Mouse (Mus musculus) A20 (cell line): ENCODE data around the gene Atp1a4.
A peak's percentile ranks its signal among the peaks of the same experiment; 100 is the strongest.

Source experiments
- DNase-seq: peaks from one replicate; pipeline ENCODE4 v3.0.0-alpha.2; 2011; ENCODE audit warnings: low read depth, low spot score

The Atp1a4 gene

GRCm38 (mm10) chr1:172219451-172220406 lies 38.5 kb downstream of the Atp1a4 start, which contains the start of gene Casq1:
Gene Casq1, minus strand, starts transcription at chr1:172219868.
- no peak for DNase-seq

GRCm38 (mm10) chr1:172218164-172218910 lies 39.9 kb downstream of the Atp1a4 start:
- DNase-seq, result no peak

- peak; percentile 93 for DNase-seq
Observed at GRCm38 (mm10) chr1:172217148-172217547, 41.1 kb downstream of the Atp1a4 start.

- DNase-seq, result no peak
Observed at GRCm38 (mm10) chr1:172214748-172215147, 43.5 kb downstream of the Atp1a4 start.

GRCm38 (mm10) chr1:172213771-172214170 lies 44.4 kb downstream of the Atp1a4 start:
- DNase-seq, result no peak

- no peak for DNase-seq
Observed at GRCm38 (mm10) chr1:172212776-172213175, 45.4 kb downstream of the Atp1a4 start.

GRCm38 (mm10) chr1:172207111-172207584 lies 51.1 kb downstream of the Atp1a4 start:
- DNase-seq, result peak; percentile 76

GRCm38 (mm10) chr1:172206141-172206917 lies 51.9 kb downstream of the Atp1a4 start, which contains the start of gene Pea15a:
Gene Pea15a, minus strand, starts transcription at chr1:172206804.
- peak; percentile 80 for DNase-seq

GRCm38 (mm10) chr1:172205741-172206087 lies 52.5 kb downstream of the Atp1a4 start:
- no peak for DNase-seq

GRCm38 (mm10) chr1:172204814-172205740 lies 53.1 kb downstream of the Atp1a4 start:
- DNase-seq, result no peak

GRCm38 (mm10) chr1:172204033-172204813 lies 54.0 kb downstream of the Atp1a4 start:
- DNase-seq, result no peak

GRCm38 (mm10) chr1:172203566-172203965 lies 54.6 kb downstream of the Atp1a4 start:
- DNase-seq, result no peak

GRCm38 (mm10) chr1:172202894-172203522 lies 55.2 kb downstream of the Atp1a4 start:
- DNase-seq, result no peak

GRCm38 (mm10) chr1:172201967-172202880 lies 56.0 kb downstream of the Atp1a4 start:
- DNase-seq, result no peak

GRCm38 (mm10) chr1:172200871-172201447 lies 57.3 kb downstream of the Atp1a4 start:
- DNase-seq, result no peak

GRCm38 (mm10) chr1:172200161-172200560 lies 58.1 kb downstream of the Atp1a4 start:
- no peak for DNase-seq

- DNase-seq, result no peak
Observed at GRCm38 (mm10) chr1:172198996-172199395, 59.2 kb downstream of the Atp1a4 start.

GRCm38 (mm10) chr1:172198316-172198715 lies 59.9 kb downstream of the Atp1a4 start:
- no peak for DNase-seq
